ENCODE assay signal across 10 mouse cellular contexts in the genomic region with DNA sequence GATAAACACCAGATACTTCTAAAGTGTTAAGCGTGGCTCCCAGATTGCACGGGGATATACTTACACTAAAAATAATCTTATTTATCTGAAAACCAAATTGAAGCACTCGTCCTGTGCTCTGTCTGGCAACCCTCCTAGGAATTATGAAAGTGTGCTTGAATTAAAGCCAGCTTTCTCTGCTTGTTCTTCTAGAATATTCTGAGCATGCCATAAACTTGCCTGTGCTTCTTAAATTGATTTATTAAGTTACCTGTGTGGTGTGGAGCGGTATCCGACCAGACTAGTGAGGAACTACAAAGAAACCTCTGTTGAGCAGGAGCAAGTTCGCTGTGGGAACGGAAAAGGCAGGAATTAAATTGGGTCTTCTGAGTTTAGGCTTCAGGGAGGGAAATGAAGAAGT.
A peak's percentile ranks its signal among the peaks of the same experiment; 100 is the strongest.
DNase-seq lines count a peak whose midpoint lies in the region; ATAC-seq and TF ChIP-seq lines count a peak whose summit lies in the region.
"Had no signal": no experiment of that assay in that cellular context is flagged by ENCODE, and none has a peak within 500 bp of the region (broad histone marks: within the 10 kb centered on the region; RNA-seq: fewer than 3 reads in every experiment).

No protein-coding gene starts in this region.

- DNase-seq in heart, adult 9 months (ENCODE audit: low spot score in 2 of 2): peak; percentile 19 to 39
- DNase-seq in heart, embryonic 10.5 days (ENCODE audit: low spot score): no peak
- peak; percentile 23 for DNase-seq in lung, postnatal 0 days (ENCODE audit: low spot score)
- no peak for DNase-seq in lung, postnatal 4 days
- DNase-seq in forelimb bud, embryonic 11.5 days (ENCODE audit: low read depth, low spot score): peak; percentile 43
- no peak for DNase-seq in stomach, postnatal 0 days (ENCODE audit: low spot score)
- DNase-seq: thymus, adult 18-20 months had no signal

- peaks cover 8% of the 10 kb centered on the region; the same call in 1 of the 2 replicates for H3K27me3 ChIP-seq in heart, embryonic 10.5 days (ENCODE audit: insufficient read depth, poor library complexity, severe bottlenecking)
- H3K27me3 ChIP-seq in lung, postnatal 0 days (replicated peaks; ENCODE audit: insufficient read depth, low read length): no peaks in the 10 kb centered on the region
- H3K27me3 ChIP-seq in stomach, postnatal 0 days (ENCODE audit: control insufficient read depth, insufficient read depth, low read length): no peaks in the 10 kb centered on the region
- H3K27me3 ChIP-seq: CH12.LX had no signal

- no peak overlapping the region for H3K9ac ChIP-seq in lung, postnatal 0 days (replicated peaks; ENCODE audit: low read depth)
- no peak overlapping the region for H3K9ac ChIP-seq in stomach, postnatal 0 days (ENCODE audit: low read length)

- H3K4me1 ChIP-seq in heart, embryonic 10.5 days: peaks cover 11% of the 10 kb centered on the region; the same call in 1 of the 2 replicates
- H3K4me1 ChIP-seq in lung, postnatal 0 days (ENCODE audit: insufficient read depth, low read depth, low read length): peaks cover 3% of the 10 kb centered on the region; the same call in 1 of the 2 replicates
- H3K4me1 ChIP-seq in stomach, postnatal 0 days (replicated peaks; ENCODE audit: control insufficient read depth, insufficient read depth): no peaks in the 10 kb centered on the region

- H3K4me2 ChIP-seq in lung, postnatal 0 days (replicated peaks; ENCODE audit: low read depth, low read length): no peak overlapping the region; the same call in 1 of the 2 replicates
- H3K4me2 ChIP-seq in stomach, postnatal 0 days (replicated peaks; ENCODE audit: low read depth): peak overlapping the region; percentile 8; the same call in 1 of the 2 replicates

- 64% methylated on average over 7 of the region's 7 CpGs for WGBS in heart, embryonic 10.5 days
- whole genome bisulfite sequencing in lung, postnatal 0 days: 48% methylated on average over 7 of the region's 7 CpGs
- WGBS in stomach, postnatal 0 days: 45% methylated on average over 7 of the region's 7 CpGs

- no peak for ATAC-seq in lung, postnatal 0 days
- ATAC-seq in stomach, postnatal 0 days (ENCODE audit: low FRiP score, low TSS enrichment): no peak
- ATAC-seq in cerebellum, adult (ENCODE audit: insufficient number of reproducible peaks, low FRiP score, low TSS enrichment): no peak

- H3K4me3 ChIP-seq in heart, embryonic 10.5 days: no peak overlapping the region
- no peak overlapping the region for H3K4me3 ChIP-seq in lung, postnatal 0 days (ENCODE audit: low read depth, low read length)
- no peak overlapping the region for H3K4me3 ChIP-seq in stomach, postnatal 0 days (ENCODE audit: low read depth, low read length)

- H3K9me3 ChIP-seq in heart, embryonic 10.5 days: no peaks in the 10 kb centered on the region
- H3K9me3 ChIP-seq in lung, postnatal 0 days (ENCODE audit: low read length): no peaks in the 10 kb centered on the region
- no peaks in the 10 kb centered on the region for H3K9me3 ChIP-seq in stomach, postnatal 0 days (ENCODE audit: control insufficient read depth, low read length)

- TF ChIP-seq CTCF in lung, postnatal 0 days (IDR thresholded peaks at IDR 0.05): no peak
- no peak for TF ChIP-seq CTCF in stomach, postnatal 0 days (IDR thresholded peaks at IDR 0.05; ENCODE audit: low read depth)

- H3K36me3 ChIP-seq in heart, embryonic 10.5 days: no peaks in the 10 kb centered on the region
- H3K36me3 ChIP-seq in lung, postnatal 0 days (ENCODE audit: insufficient read depth, low read length): no peaks in the 10 kb centered on the region
- H3K36me3 ChIP-seq in stomach, postnatal 0 days (ENCODE audit: control insufficient read depth, insufficient read depth, low read length): no peaks in the 10 kb centered on the region

- no peak overlapping the region for H3K27ac ChIP-seq in heart, embryonic 10.5 days
- H3K27ac ChIP-seq in lung, postnatal 0 days (ENCODE audit: low read length): no peak overlapping the region
- H3K27ac ChIP-seq in stomach, postnatal 0 days (replicated peaks): no peak overlapping the region
- H3K27ac ChIP-seq: macrophage had no signal

- no peak for TF ChIP-seq EP300 in lung, postnatal 0 days (IDR thresholded peaks at IDR 0.05)
- no peak for TF ChIP-seq EP300 in stomach, postnatal 0 days (optimal IDR thresholded peaks at IDR 0.05)

Comparison
In these comparisons a context has a peak if more than half of its experiments do, and no peak if none do; other contexts are left out.
1. DNase-seq: peak in heart, adult 9 months (2 of 2), lung, postnatal 0 days (single experiment) and forelimb bud, embryonic 11.5 days (single experiment); none in heart, embryonic 10.5 days (single experiment), lung, postnatal 4 days (0 of 2) and stomach, postnatal 0 days (single experiment).